Mouse (Mus musculus): ENCODE data around the gene Cd4.

GRCm38 (mm10) chr6:124901851-124902250 lies 13.8 kb upstream of the Cd4 start:
- TF ChIP-seq POLR2A (IDR thresholded peaks at IDR 0.05; ENCODE audit: low read depth, low read length) (no peak), CTCF (conservative IDR thresholded peaks at IDR 0.05; ENCODE audit: insufficient read depth, insufficient read length, low read depth, low read length) (no peak)
